Mouse (Mus musculus): ENCODE measurements around the gene Uso1. TPM values are rescaled to one million over a fixed set of nuclear protein-coding genes. Genes with fewer than 3 reads are reported as not detected.

Gene Uso1
- 41.8 and 49.3 TPM in 2 replicates for polyA plus RNA-seq (2014; fragmentation: Nextera tagmentation; extraction: Ambion mirVana)

DNA sequence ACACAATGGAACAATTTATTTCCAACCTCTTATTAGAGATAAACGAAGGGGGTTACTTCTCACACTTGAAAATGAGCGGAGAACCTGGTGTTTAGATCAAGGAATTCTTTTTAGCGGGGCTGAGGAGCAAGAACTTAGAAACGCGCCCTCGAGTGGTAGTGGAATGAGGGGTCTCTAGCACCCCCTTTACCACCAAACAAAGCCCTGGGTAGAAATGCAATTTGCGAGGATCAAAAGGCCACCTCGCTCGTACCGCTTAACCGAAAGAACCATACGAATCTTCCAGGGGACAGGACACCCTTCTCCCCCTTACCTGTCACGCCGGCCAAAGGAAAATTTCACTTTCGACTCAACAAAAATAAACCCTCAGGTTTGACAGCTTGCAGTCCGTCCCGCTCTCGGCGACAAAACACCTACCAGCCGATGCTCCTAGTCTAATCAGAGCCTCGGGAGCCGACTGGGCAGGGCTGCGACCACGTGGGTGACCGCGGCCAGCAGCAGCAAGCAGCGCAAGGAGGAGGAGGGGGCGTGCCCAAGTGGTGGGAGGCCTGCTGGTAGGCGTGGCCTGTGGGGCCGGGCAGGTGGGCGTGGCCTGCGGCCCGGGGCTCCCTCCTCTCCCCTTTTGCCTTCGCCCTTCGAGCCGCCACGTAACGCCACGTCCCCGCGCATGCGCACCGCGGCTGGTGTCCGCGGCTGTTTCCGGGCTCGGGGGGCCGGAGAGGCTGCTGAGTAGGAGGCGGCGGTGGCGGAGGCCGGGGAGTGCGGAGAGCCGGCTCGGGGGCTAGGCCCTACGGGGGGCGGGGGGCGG, at the start of gene Uso1:
Uso1 (plus strand) TSS at position 700 of the 808 bp plus-strand sequence.
- ATAC-seq (ENCODE audit: low read depth): peak; percentile 96
- peaks cover 19% of the 10 kb centered on the region for H3K4me1 ChIP-seq (ENCODE audit: control insufficient read depth, insufficient read depth, low read length)
- no peaks in the 10 kb centered on the region for H3K36me3 ChIP-seq (ENCODE audit: control insufficient read depth, insufficient read depth, low read length)
- H3K4me3 ChIP-seq (ENCODE audit: low read depth, low read length): peak within 1 kb of the TSS; percentile 93
- no peaks in the 10 kb centered on the region for H3K27me3 ChIP-seq (replicated peaks; ENCODE audit: control insufficient read depth, insufficient read depth, low read length)
- no peaks in the 10 kb centered on the region for H3K9me3 ChIP-seq (ENCODE audit: control insufficient read depth, low read length)
- peak within 1 kb of the TSS; percentile 83 for H3K27ac ChIP-seq (replicated peaks; ENCODE audit: low read depth, low read length)
- WGBS: 2% methylated on average over 24 of the region's 59 CpGs
- DNase-seq (ENCODE audit: low spot score): peak; percentile 98
- peak within 1 kb of the TSS; percentile 71 for H3K4me2 ChIP-seq (ENCODE audit: low read depth, low read length)
- H3K9ac ChIP-seq (ENCODE audit: low read depth, low read length): peak within 1 kb of the TSS; percentile 92

DNA sequence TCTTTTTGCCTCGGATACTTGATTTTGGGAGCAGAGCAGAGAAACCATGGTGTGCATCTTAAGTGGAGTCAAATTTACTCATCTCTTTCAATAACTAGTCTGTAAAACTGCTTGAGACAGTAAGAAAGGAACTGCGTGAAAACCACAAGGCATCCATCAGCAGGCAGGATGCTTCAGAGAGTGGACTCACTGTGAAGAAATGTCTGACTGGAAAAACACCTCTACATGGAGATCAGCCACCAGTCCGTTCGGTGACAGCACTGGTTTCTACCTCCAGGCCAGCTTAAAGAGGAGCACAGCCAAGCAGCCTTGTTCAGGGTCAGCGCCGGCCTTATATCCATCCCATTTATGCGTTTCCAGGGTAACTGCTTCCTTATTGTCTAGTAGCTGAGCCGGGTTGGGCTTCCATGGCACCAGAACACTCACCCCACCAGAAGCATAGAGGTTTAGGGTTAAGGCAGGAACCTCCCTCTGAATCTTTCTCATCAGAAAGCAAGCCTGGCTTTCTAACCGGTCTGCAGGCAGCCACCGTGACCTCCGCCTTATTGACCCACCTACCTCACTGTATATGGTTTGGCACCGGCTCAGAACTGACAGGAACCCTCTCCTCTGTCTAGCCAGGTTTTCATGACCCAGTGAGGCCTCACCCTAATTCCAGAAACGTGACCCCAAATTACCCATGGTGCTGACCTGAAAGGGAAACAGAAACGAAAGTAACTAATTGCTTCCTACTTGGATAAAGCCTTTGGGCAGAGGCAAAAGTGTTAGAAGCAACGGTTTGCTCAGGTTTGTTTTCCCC, 44.3 kb upstream of the Uso1 start:
- H3K4me2 ChIP-seq (ENCODE audit: low read depth, low read length): no peak overlapping the region
- no peaks in the 10 kb centered on the region for H3K4me1 ChIP-seq (ENCODE audit: control insufficient read depth, insufficient read depth, low read length)
- no peak overlapping the region for H3K27ac ChIP-seq (replicated peaks; ENCODE audit: low read depth, low read length)
- H3K27me3 ChIP-seq (replicated peaks; ENCODE audit: control insufficient read depth, insufficient read depth, low read length): no peaks in the 10 kb centered on the region
- no peak overlapping the region for H3K4me3 ChIP-seq (ENCODE audit: low read depth, low read length)
- no peak overlapping the region for H3K9ac ChIP-seq (ENCODE audit: low read depth, low read length)
- H3K36me3 ChIP-seq (ENCODE audit: control insufficient read depth, insufficient read depth, low read length): no peaks in the 10 kb centered on the region
- WGBS: 53% methylated on average over 15 of the region's 15 CpGs
- H3K9me3 ChIP-seq (ENCODE audit: control insufficient read depth, low read length): no peaks in the 10 kb centered on the region
- ATAC-seq (ENCODE audit: low read depth) (no peak), DNase-seq (ENCODE audit: low spot score) (no peak)

DNA sequence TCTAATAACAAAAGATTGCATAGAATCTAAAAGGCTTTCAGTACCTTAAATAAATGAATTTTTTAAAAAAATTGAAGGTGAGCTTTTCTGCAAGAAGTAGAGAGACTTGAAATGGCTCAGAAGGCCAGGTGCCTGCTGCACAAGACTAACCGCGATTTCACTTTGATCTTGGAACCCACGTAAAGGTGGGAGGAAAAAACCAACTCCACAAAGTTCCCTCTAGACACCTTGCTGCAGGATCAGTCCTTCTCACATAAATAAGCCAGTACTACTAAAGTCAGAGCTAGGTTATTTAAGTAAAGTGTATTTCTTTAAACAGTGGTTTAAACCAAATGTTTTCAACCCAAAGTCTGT, 43.7 kb upstream of the Uso1 start:
- Histone ChIP-seq H3K9ac (ENCODE audit: low read depth, low read length) (no peak overlapping the region), H3K36me3 (ENCODE audit: control insufficient read depth, insufficient read depth, low read length) (no peaks in the 10 kb centered on the region), H3K27ac (replicated peaks; ENCODE audit: low read depth, low read length) (no peak overlapping the region), H3K27me3 (replicated peaks; ENCODE audit: control insufficient read depth, insufficient read depth, low read length) (no peaks in the 10 kb centered on the region), H3K9me3 (ENCODE audit: control insufficient read depth, low read length) (no peaks in the 10 kb centered on the region), H3K4me3 (ENCODE audit: low read depth, low read length) (no peak overlapping the region), H3K4me2 (ENCODE audit: low read depth, low read length) (no peak overlapping the region), H3K4me1 (ENCODE audit: control insufficient read depth, insufficient read depth, low read length) (no peaks in the 10 kb centered on the region)
- ATAC-seq (ENCODE audit: low read depth) (no peak), DNase-seq (ENCODE audit: low spot score) (no peak)
- WGBS: 69% methylated on average over 3 of the region's 3 CpGs

DNA sequence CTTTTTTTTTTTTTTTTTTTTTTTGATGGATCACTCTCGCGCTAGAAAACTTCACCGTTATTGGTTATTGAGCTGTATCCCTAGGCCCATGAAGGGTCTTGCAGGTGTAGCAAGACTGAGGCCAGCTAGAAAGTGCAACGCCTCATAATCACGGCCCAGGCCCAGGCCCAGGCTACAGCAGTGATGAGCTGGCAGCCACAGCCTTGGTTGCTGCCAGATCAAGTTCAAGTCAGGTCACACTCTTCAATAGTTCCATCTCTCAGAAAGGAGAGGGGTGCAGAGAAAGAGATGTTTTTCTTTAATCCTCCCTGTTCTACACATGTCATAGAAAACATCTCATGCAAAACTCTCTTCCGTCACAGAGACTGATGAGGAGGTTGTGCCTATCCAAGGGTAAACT, 41.0 kb upstream of the Uso1 start:
- Histone ChIP-seq H3K9me3 (ENCODE audit: control insufficient read depth, low read length) (no peaks in the 10 kb centered on the region), H3K27ac (replicated peaks; ENCODE audit: low read depth, low read length) (no peak overlapping the region), H3K4me3 (ENCODE audit: low read depth, low read length) (no peak overlapping the region), H3K4me2 (ENCODE audit: low read depth, low read length) (no peak overlapping the region), H3K27me3 (replicated peaks; ENCODE audit: control insufficient read depth, insufficient read depth, low read length) (no peaks in the 10 kb centered on the region), H3K9ac (ENCODE audit: low read depth, low read length) (no peak overlapping the region), H3K4me1 (ENCODE audit: control insufficient read depth, insufficient read depth, low read length) (no peaks in the 10 kb centered on the region), H3K36me3 (ENCODE audit: control insufficient read depth, insufficient read depth, low read length) (no peaks in the 10 kb centered on the region)
- DNase-seq (ENCODE audit: low spot score): no peak
- WGBS: 93% methylated on average over 6 of the region's 6 CpGs
- no peak for ATAC-seq (ENCODE audit: low read depth)

DNA sequence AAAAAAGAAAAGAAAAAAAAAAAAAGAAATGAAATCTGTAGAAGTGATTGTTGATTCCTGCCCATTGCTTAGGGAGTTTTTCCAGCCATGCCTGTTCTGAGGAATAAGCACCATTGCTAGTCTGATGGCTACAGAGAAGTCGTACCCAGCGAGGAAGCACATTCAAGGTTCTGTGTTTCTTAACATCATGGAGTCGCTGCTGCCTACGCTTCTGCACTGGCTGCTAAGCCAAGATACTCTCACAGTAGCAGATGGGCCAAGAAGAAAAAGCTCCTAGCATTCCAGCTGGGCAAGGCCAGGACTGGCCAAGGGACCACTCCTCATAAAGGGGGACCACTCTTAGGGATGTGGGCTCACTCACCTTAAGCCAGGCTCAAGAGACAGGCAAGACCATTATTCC, 40.0 kb upstream of the Uso1 start:
- Histone ChIP-seq H3K9me3 (ENCODE audit: control insufficient read depth, low read length) (no peaks in the 10 kb centered on the region), H3K4me2 (ENCODE audit: low read depth, low read length) (no peak overlapping the region), H3K4me3 (ENCODE audit: low read depth, low read length) (no peak overlapping the region), H3K9ac (ENCODE audit: low read depth, low read length) (no peak overlapping the region), H3K27me3 (replicated peaks; ENCODE audit: control insufficient read depth, insufficient read depth, low read length) (no peaks in the 10 kb centered on the region), H3K36me3 (ENCODE audit: control insufficient read depth, insufficient read depth, low read length) (no peaks in the 10 kb centered on the region), H3K4me1 (ENCODE audit: control insufficient read depth, insufficient read depth, low read length) (no peaks in the 10 kb centered on the region), H3K27ac (replicated peaks; ENCODE audit: low read depth, low read length) (no peak overlapping the region)
- ATAC-seq (ENCODE audit: low read depth) (no peak), DNase-seq (ENCODE audit: low spot score) (no peak)
- WGBS: 93% methylated on average over 4 of the region's 4 CpGs

DNA sequence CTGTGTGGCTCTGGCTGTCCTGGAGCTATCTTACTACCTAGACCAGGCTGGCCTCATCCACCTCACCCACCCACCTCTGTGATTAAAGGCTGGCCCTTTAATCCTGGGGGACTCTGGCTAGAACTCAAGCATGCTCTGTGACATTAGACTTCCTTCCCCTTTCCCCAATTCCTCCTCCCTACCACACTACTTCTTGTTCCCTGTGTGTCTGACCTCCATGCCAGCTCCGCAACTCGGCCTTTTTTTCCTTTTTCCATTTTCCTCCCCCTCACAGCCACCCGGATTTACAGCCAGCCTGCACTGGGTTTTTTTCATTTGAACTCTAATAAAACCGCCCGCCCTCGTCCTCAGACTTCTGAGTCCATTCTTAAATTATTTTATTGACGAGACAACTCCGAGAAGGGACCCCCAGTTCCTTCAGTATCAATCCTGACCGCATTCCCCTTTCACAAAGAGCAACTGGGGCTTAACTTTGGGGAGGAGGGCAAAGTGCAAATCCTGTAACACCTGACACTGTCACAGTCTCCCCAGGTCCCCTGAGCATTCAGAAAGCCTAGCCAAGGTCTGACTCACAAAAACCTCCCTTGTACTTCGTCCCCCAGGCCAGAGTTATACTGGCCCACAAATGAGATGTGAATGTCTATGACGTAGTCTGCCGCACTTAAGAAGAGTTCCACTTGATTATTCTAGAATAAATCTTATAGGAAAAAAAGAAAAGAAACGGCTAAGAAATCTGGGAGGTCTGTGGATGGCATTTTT, 39.2 kb upstream of the Uso1 start:
- no peak overlapping the region for H3K4me3 ChIP-seq (ENCODE audit: low read depth, low read length)
- no peaks in the 10 kb centered on the region for H3K4me1 ChIP-seq (ENCODE audit: control insufficient read depth, insufficient read depth, low read length)
- no peak overlapping the region for H3K9ac ChIP-seq (ENCODE audit: low read depth, low read length)
- no peak overlapping the region for H3K27ac ChIP-seq (replicated peaks; ENCODE audit: low read depth, low read length)
- no peaks in the 10 kb centered on the region for H3K27me3 ChIP-seq (replicated peaks; ENCODE audit: control insufficient read depth, insufficient read depth, low read length)
- H3K4me2 ChIP-seq (ENCODE audit: low read depth, low read length): no peak overlapping the region
- 55% methylated on average over 13 of the region's 13 CpGs for WGBS
- H3K9me3 ChIP-seq (ENCODE audit: control insufficient read depth, low read length): no peaks in the 10 kb centered on the region
- no peak for DNase-seq (ENCODE audit: low spot score)
- H3K36me3 ChIP-seq (ENCODE audit: control insufficient read depth, insufficient read depth, low read length): no peaks in the 10 kb centered on the region
- ATAC-seq (ENCODE audit: low read depth): no peak

DNA sequence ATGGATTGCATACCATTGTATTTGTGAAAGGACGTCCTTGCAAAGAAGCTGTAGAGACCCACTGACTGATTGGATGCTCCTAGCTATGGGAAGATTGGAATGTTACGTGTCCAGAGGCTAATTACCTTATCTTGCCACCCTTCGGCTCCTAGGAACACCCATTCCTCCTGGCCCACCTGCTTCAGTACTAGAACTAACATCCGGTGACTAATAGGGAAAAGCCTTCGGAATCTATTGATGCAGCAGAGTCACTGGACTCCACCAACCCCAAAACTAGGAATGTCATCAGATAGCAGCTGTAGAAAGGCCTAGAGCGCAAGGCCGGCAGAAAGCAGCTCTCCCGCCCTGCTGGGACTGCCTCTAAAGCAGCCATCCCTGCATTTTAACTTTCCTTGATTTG, 36.1 kb upstream of the Uso1 start:
- no peaks in the 10 kb centered on the region for H3K36me3 ChIP-seq (ENCODE audit: control insufficient read depth, insufficient read depth, low read length)
- H3K4me2 ChIP-seq (ENCODE audit: low read depth, low read length): no peak overlapping the region
- ATAC-seq (ENCODE audit: low read depth) (no peak), DNase-seq (ENCODE audit: low spot score) (no peak)
- no peaks in the 10 kb centered on the region for H3K27me3 ChIP-seq (replicated peaks; ENCODE audit: control insufficient read depth, insufficient read depth, low read length)
- no peak overlapping the region for H3K4me3 ChIP-seq (ENCODE audit: low read depth, low read length)
- H3K27ac ChIP-seq (replicated peaks; ENCODE audit: low read depth, low read length): no peak overlapping the region
- no peak overlapping the region for H3K9ac ChIP-seq (ENCODE audit: low read depth, low read length)
- H3K4me1 ChIP-seq (ENCODE audit: control insufficient read depth, insufficient read depth, low read length): 0 out of 2 replicates have a peak, but pooled peaks cover 3% of the 10 kb centered on the region
- 83% methylated on average over 8 of the region's 8 CpGs for WGBS
- no peaks in the 10 kb centered on the region for H3K9me3 ChIP-seq (ENCODE audit: control insufficient read depth, low read length)

DNA sequence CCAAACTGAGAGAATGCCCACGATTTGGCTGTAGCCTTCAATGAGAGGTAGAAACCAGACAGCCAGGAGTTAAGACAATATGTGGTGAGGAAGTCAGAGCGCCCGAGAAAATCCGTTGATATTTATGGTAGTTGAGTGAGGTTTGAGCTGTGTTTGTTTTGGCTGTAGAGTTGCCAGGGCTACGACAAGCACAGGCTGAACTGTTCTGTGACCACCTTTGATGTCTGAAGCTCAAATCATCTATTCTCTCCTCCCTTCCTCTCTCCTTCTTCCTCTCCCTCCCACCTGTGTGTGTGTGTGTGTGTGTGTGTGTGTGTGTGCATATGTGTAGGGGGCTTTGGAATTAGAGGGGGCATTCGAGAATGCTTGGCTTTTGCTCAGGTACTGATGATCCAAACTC, 34.7 kb upstream of the Uso1 start:
- Histone ChIP-seq H3K9ac (ENCODE audit: low read depth, low read length) (no peak overlapping the region), H3K27me3 (replicated peaks; ENCODE audit: control insufficient read depth, insufficient read depth, low read length) (no peaks in the 10 kb centered on the region), H3K27ac (replicated peaks; ENCODE audit: low read depth, low read length) (no peak overlapping the region), H3K9me3 (ENCODE audit: control insufficient read depth, low read length) (no peaks in the 10 kb centered on the region), H3K4me3 (ENCODE audit: low read depth, low read length) (no peak overlapping the region), H3K36me3 (ENCODE audit: control insufficient read depth, insufficient read depth, low read length) (no peaks in the 10 kb centered on the region), H3K4me1 (ENCODE audit: control insufficient read depth, insufficient read depth, low read length) (0 out of 2 replicates have a peak, but pooled peaks cover 4% of the 10 kb centered on the region), H3K4me2 (ENCODE audit: low read depth, low read length) (no peak overlapping the region)
- 41% methylated on average over 6 of the region's 6 CpGs for WGBS
- peak; percentile 57 for DNase-seq (ENCODE audit: low spot score)
- ATAC-seq (ENCODE audit: low read depth): peak; percentile 76
